Mouse (Mus musculus): ENCODE results near the gene Pla2g4b.
A peak's percentile ranks its signal among the peaks of the same experiment; 100 is the strongest.

The Pla2g4b gene

DNA sequence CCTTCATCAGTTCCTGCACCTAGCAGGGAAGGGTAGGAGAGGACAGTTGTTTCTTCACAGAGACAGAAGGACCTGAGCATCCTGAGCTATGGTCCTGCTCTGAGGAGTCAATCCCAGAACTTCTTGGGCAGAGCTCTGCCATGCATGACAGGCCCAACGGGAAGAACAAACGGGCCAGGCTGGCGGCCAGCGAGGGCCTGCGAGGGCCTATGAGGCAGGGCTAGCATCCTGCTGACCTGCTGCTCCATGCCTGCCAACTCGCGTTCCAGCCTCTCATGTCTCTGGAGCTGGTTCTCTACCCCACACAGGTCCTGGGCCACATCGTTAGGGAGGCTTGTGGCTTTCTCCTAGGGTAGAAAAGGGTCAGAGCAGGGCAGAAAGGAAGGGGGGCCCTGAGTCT, 29.0 kb downstream of the Pla2g4b start:
- no peak for DNase-seq (ENCODE audit: low read depth, low spot score)

DNA sequence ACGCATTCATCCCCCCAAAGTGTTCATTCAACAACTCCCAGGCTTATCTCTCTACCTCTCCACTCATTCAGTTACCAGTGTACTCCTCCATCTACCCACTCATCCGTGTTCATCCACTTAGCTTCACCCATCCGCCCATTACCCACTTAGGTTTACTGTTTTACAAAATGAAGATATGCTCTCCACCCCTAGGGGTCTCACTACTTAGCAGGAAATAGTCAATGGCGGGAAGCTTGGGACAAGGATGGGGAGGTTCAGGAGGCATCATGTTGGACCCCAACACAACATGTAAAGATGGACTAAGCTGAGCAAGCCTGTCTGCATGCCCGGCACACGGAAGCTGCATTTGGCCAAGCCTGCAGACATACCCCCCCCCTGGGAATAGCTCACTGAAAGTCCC, 31.4 kb downstream of the Pla2g4b start:
- no peak for DNase-seq (ENCODE audit: low read depth, low spot score)

- DNase-seq (ENCODE audit: low read depth, low spot score) = no peak
Observed at GRCm38 (mm10) chr2:120065243-120065642, 32.0 kb downstream of the Pla2g4b start.

GRCm38 (mm10) chr2:120066224-120066623, 33.0 kb downstream of the Pla2g4b start:
- no peak for DNase-seq (ENCODE audit: low read depth, low spot score)

DNA sequence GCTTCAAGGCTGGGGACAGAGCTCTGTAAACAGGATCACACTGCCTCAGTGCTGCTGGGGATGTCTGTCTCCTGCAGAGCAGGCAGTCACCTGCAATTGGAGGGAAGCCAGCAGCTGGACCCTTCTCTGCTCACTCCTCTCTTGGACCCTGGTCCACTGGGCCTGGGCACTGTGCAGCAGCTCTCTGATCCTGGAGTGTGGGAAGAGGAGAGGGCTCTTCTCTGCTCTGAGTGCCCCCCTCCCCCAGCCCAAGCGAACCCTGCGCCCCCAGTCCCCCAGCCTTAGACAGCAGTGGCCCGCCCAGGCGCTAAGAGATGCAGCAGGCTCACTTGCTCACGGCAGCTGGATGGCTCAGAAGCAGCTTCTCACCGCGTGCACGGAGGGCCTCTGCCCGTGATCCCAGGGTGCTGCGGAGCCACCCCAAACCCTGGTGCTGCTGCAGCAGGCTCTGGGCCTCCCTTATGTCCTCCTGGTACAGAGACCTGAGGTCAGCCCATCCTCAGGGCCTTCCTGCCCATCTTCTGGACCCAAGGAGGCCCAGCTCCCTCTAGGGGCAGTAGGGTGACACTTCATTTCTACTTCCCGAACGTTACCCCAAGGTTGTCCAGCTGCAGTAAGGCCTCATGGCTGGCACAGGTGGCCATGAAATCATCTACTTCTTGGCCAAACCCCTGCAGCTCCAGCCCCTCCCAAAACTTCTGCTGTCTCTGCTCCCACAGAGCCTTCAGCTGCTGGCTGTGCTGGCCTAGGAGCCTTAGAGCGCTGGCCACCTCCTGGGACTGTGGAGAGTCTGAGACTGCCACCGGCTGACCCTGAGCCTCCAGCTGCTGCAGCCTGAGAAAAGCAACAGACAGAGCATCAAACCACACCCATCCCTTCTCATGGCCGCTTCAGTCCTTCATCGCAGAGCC, 35.6 kb downstream of the Pla2g4b start:
- no peak for DNase-seq (ENCODE audit: low read depth, low spot score)

DNA sequence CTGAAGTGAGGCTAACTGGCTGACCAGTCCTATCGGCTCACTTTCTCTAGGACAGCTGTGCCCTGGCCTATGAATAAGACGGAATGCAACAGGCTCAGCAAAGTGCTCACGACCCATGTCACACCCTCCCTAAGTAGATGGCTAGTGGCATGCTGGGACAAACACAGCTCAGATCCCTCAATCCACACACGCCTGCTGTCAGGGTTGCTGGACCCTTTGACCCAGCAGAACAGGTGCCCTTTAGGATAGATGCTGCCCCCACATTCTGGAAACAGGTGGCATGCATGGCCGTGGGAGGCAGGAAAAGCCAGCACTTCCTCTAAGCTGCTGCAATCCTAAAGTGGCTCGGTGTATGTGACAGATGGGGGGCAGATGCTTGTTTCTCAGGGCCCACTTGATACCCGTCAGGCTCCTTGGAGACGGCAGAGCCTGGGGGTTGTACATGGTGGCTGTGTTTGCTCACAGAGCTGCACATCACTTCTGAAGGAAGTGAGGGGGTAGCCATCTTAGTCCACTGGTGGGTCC, 36.3 kb downstream of the Pla2g4b start:
- peak; percentile 79 for DNase-seq (ENCODE audit: low read depth, low spot score)

DNA sequence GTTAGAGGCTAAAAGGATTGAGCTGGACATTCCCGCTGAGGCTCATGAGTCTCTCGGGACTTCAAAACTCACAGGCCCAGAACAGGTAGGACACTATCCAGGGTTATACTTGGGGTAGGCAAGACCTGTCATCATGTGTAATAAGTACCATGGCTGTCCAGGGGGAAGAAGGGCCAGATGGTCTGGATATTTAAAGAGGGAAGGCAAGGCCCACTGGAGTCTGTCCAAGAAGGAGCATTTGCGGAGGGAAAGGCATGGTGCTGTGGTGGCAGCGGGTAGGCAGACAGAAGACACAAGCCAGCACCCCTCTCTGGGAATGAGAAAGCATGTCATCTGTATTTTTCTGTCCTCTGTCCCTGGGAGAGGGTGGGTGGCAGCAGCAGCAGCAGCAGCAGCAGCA, 40.9 kb downstream of the Pla2g4b start:
- no peak for DNase-seq (ENCODE audit: low read depth, low spot score)

DNA sequence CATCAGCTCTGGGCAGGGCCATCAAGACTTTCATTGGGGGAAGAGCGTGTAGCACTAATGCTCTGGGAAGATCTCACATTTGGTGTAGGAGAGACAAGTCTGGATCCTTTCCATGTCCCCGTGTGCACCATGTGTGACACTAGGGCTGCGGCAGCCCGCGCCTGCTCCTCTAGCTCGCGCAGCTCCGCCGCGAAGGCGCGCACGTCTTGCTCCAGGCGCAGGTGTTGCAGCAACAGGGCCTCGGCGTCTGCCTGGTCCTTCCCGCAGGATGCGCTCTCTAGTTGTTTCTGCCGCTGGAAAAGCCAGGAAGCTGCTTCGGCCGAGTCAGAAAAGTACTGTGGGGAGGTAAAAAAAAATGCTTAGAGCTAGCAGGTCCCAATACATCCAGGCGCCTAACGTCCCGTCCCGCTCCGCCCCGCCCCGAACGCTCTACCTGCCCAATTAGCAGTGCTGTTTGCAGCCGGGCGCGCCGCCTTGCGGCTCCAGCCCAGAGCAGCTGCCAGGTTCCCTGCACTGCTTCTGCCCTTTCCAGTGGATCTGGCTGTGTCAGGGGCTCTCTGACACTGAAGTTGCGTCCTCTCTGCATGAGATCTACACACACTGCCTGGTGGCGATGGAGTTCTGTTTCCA, 43.0 kb downstream of the Pla2g4b start:
- no peak for DNase-seq (ENCODE audit: low read depth, low spot score)

- no peak for DNase-seq (ENCODE audit: low read depth, low spot score)
Observed at GRCm38 (mm10) chr2:120082416-120082815, 49.2 kb downstream of the Pla2g4b start.

DNA sequence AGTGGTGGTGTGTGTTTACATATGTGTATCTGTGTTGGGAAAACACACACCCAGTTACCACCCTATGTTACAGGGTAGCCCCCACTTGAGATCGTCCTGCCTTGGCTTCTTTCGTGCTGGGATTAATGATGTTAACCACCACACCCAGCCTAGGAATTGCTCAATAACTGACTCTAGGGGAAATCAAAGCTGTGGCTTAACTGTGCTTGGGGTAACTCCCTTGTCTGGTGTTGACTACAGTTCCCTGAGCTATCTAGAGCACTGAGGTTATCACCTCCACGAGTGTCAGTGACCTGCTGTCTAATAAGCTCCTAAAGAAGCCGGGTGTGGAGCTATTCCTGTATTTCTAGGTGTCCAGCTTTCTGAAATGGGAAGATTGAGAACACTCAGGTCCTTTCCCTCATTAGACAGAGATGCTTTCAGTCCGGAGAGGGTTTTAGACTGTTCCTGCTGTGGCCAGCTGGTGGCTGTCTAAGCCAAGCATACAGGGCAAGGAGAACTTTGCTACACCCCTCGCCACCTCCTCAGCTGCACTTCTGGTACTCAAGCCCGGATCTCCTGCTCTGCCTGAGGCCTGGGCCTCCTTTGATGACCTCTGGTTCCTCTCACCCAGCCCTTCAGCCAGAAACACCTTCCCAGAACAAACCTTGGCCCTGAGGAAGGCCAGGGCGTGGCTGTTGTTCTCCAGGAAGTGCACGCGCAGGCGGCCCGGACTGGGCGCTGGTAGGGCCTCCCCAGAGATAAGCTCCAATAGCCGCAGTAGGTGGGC, 51.6 kb downstream of the Pla2g4b start:
- DNase-seq (ENCODE audit: low read depth, low spot score) = no peak

DNA sequence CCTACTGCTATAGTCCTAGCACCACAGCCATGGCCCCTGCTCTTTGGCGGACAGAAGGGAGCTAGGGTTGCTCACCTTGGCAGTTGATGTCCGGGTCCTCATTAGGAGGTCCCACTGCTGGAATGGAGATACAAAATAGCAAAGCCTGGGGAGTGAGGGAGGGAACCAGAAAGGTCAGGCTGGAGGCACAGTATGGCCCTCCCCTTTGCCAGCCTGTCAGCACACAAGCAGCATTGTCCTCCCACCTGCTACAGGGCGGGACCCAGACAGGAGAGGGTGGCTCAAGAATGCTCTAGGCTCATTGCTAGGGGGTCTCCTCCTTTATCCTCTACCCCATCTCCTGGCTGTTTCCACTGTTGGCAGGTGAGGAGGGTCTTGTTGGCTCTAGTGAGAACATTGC, 52.8 kb downstream of the Pla2g4b start:
- no peak for DNase-seq (ENCODE audit: low read depth, low spot score)

DNA sequence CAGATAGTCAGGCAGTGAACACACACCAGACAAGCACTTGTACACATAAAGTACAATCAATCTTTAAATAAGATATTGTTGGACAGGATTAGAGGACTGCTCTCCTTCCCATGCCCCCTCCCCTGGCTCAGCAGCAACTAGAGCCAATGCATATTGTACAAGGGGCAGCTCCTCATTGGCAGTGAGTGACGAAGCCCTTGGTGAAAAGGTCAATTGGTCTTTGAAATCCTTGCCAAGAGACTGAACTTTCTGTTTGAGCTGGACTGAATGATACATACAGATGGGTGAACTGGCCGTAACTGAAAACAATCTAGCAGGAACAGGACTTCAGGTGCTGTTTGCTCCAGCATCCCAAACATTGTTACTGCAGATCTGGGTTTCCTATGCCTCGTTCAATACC, 54.2 kb downstream of the Pla2g4b start:
- DNase-seq (ENCODE audit: low read depth, low spot score) = no peak

- no peak for DNase-seq (ENCODE audit: low read depth, low spot score)
Observed at GRCm38 (mm10) chr2:120087897-120088296, 54.7 kb downstream of the Pla2g4b start.

DNA sequence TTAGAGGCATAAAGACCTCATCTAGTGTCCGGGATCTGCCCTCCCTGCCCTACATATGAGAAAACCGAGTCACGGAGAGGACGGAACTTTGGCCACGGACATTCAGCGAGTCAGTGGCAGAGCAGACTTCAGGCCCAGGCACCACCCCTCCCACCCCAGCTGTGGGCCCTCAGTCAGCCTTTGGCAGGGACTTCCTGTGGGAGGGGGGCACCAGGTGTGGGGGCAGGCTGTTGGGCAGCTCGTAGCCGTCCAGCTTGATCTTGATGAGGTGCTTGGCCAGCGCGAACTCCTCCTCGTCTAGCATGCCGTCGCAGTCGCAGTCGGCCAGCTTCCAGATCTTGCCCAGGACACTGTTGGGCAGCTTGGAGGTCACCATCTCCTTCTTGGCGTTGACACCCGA, 57.8 kb downstream of the Pla2g4b start:
- DNase-seq (ENCODE audit: low read depth, low spot score) = no peak

Data from telencephalon, adult 2 months (tissue).